Mouse (Mus musculus) gastrocnemius, postnatal 25 days (tissue): ENCODE measurements around the gene Fgr. TPM values are rescaled to one million over a fixed set of nuclear protein-coding genes. Genes with fewer than 3 reads are reported as not detected.
"Not testable (repeated sequence)": the region's sequence is repeated elsewhere in the genome, so short reads cannot be mapped to it uniquely, and the experiment has no call there.

Experiments
- DNase-seq: peaks from one replicate; pipeline ENCODE4 v3.0.0; 2022
- long read RNA-seq, 2 experiments: library from polyadenylated mRNA; stranded (forward); transcript quantifications; one replicate each; pipeline ENCODE4 v2.0.0; 2021
- total RNA-seq, 2 experiments: library from RNA; stranded (reverse); gene quantifications; 1 replicate in 1 of 2; 2 replicates in 1 of 2; pipeline ENCODE4 v1.2.3; 2021

Fgr gene
- under 1 TPM in 1 of 2 experiments, not detected in 1; 0.43 TPM for total RNA-seq
- long read RNA-seq, experiment 1, result 0 reads
- long read RNA-seq, experiment 2, result 0 reads

DNA sequence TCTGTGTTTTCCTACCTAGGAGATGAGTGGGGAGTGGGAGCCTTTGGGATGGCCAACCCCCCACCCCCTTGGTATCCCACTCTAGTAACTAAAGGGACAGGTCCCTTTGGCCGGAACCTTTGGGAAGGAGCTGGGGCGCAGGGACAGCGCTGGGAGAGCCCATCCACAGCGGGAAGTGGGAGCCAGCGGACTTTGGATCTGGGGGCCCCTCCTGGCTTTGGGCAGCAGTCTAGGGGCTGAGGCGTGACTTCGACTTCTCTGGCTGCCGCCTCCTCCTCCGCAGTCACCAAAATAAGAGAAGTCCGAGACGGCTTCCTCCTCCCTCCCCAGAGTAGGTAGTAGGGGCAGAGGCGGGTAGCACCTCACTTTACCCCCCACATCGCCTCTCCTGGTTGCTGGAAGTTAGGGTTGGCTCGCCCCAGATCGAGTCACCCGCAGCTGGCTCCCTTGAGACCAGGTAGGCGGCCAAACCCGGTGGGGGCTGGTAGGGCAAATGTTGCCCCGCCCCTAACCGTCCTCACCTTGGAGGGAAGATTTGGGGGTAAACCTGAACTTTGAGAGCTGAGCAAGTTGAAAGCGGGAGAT lies at the start of gene Fgr:
Fgr (plus strand) TSS at position 282 of the 585 bp plus-strand sequence.
- no peak for DNase-seq

DNA sequence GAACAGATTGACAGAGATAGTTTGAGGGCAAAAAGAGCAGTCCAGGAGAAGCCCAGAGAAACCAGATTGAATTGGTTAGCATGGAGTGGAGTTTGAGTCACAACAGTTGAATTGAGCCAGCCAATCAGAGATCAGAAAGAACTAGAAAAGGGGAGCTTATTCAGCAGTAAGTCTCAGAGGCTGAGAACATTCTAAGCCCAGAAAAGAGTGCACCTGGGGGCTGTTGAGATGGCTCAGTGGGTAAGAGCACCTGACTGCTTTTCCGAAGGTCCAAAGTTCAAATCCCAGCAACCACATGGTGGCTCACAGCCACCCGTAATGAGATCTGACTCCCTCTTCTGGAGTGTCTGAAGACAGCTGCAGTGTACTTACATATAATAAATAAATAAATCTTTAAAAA lies 47.4 kb upstream of the Fgr start:
- DNase-seq, result not testable (repeated sequence)

DNA sequence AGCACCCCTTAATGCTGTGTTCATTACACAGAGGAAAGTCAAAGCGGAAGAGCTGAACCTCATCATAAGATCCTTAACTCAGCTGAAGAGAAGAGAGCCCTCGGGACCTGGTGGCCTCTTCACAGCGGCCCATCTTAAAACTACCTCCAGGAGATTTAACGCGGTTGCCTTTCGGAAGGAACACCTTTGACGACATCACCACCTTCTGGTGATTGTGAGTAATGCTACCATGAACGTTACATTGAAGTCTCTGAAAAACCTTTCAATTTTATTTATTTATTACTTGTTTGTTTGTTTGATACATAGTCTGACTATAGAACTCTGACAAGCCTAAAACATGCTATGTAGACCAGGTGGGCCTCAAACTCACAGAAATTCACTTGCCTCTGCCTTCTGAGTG lies 43.1 kb upstream of the Fgr start:
- DNase-seq, result no peak

DNA sequence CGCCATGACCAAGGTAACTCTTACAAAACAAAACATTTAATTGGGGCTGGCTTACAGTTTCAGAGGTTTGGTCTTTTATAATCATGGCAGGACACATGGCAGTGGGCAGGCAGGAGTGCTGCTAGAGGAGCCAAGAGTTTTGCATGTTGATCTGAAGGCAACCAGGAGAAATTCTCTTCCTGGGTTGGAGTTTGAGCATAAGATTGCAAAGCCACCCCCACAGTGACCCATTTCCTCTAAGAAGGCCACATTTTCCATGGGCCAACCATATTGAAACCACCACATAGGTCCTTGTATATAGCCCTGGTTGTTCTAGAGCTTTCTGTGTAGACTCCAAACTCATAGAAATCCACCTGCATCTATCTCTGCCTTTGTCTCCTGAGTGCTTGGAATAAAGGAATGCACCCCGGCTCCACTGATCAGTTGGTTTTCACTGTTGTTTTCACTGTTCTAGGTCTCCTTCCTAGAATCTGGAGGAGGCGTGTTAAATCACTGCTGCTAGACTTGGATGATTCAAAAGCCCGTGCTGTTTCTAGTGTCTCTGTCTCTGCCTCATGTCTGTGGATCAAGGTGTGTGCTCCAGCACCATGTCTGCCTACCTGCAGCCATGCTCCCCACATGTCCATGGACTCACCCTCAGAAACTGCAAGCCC lies 41.0 kb upstream of the Fgr start:
- DNase-seq, result no peak

DNA sequence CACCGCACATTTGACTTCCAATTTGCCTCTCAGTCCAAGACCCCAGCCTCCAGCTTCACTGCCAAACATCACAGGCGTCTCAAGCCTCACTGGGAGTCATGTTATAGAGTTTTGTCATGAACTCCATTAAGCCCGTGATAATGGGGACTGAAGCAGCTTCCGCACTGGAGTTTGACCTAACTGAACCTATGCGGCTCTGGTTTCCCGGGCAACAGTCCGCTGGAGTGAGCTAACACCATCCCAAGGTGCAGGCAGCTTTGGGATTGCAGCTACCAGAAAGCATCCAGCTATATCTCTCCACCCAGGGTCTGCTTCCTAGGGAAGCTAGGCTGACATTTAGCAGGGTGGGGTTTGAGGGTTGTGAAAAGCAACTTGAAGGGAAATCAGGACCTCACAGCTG lies 39.3 kb upstream of the Fgr start:
- DNase-seq, result no peak

DNA sequence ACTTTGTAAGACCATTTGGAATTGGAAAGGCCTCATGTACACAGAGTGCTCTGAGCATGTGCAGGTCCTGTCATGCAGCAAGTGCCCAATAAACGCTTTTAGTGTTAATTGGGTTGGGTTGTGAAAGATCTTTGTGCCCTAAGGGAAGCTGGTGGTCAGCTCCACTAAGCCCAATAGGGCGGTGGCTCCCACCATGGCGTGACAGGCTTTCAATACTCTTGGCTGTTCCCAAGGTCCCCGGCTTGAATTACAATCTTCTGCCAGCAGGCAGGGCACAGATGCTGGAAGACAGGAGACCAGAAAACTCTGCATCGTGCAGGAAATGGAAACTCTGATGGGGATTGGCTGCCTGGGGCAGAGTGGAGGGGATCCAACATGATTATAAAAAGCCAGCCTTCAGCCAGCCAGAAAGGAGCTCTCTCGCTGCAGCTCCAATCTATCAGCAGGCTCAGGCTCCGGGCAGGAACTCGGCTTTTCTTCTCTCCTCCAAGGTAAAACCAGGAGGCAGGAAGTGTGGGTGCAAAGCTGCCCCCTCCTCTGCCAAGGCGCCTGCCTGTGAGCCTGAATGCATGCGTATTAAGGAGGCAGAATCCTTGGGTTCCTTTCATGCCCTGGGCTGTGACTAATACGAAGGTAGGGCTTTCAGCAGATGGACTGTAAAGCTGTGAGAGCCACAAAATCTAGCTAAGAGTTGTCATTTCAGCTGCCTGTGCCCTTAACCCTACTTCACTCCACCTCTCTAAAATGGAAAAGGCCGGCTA lies 35.5 kb upstream of the Fgr start:
- peak; percentile 59 for DNase-seq

DNA sequence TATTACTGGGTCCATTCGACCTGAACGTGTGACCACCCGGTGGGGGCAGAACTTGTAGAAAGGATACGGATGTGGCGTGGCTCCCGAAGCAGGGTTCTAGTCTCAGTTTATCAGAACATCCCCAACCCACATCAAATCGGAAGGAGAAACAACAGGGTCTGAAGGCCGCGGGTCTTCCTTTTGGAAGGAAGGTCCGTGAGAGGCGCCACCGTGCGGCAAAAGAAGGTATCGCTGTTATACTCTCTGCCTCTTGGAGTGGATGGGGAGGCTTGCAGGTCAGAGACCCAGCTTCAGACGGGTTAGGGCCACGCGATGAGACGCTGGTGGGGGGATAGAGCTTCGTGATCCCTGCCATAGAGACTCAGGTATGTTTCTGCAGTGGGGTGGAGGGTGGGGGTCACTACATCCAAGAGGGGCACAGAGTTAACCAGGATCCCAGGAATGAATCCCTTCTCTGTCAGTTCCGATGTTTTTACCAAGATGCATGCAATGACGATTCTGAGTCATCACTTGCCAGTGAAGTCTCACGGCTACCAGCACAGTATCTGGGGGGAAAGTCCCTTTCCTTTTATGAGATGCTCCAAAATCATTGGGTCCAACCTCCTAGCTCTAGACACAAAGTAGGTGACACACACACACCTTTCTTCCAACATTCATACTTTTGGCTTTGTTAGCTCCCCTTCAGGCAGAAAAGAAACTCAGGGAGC lies 34.3 kb upstream of the Fgr start:
- DNase-seq, result no peak

DNA sequence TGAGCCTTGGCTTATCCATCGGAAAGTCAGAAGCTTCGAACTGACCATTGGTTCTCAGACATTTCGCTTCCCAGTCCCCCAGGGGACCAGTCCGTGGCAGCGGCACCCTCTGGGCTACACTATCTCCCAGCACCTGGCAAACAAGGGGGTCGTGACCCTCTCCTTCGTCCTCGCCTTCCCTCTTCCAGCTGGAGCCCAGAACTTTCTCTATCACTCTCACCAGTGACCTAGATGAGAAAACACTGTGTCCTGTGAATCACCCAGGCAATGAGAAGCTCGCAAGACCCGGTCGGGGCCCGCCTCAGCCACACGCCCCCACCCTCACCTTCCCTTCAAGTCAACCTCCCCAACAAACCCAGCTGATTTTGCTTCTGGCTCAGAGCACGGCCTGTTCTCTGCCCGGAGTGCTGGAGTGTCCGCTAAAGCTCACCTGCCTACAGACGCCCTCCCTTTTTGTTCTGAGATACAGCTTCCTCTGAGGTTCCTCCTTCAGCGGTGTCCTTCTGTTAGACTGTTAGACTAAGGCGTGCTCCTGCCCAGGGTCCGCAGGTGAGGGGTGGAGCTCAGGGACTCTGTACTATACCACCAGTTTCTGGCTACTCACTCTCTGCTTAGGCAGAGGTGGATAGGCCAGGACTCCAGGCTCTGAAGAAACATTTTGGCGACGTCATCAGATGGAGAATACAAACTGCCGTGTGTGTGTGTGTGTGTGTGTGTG lies 32.7 kb upstream of the Fgr start:
- DNase-seq, result no peak

DNA sequence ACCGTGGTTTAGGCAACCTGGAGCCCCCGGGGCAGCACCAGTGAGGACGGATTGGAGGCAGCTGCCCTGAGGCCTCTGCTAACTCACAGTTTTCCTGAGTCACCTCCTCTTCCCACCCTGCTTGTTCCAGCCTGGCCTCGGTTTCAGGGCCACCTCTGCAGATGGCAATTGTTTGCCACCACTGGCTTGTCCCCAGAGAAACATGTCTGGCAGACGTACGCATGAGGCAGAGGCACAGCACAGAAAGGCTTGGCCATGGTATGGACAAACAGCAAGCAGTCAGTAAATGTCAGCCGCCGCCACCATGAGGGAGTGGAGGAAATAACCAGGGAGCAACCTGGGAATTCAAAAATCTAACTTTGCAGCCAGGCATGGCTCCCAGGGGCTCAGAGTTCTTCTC lies 30.8 kb upstream of the Fgr start:
- no peak for DNase-seq

DNA sequence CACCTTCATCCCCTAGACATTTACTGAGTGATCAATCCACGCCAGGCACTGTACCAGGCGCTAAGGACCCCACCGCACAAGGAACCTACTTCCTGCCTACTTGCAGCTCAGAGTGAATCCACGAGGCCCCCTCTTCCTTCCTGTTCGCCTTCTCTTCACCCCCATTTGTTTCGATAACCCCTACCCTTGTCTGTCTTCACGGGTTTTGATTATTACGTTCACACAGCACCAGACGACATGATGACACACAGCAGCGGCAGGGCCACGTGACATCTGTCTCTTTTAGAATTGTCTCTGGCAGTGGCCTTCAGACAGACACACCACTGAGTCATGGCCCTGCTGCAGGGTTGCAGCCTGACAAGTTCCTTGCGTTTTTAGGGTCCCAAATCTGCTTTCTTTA lies 29.8 kb upstream of the Fgr start:
- DNase-seq, result no peak

DNA sequence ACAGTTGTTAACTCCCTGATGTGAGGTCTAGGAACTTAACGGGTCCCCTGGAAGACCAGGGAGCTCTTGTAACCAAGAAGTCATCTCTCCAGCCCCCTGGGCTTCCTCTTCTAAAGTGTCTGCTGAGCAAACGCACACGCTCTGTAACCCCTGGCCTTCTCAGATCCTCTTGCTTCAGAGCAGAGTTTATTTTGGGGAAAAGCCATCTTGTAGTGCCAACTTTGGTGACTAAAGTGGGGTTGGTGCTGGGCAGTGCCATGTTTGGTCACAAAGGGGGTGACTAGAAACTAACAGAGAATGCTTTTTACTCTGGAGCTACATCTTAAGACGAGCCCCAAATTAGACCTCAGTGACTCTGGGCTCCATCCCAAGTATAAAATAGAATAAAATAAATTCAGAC lies 29.1 kb upstream of the Fgr start:
- no peak for DNase-seq

DNA sequence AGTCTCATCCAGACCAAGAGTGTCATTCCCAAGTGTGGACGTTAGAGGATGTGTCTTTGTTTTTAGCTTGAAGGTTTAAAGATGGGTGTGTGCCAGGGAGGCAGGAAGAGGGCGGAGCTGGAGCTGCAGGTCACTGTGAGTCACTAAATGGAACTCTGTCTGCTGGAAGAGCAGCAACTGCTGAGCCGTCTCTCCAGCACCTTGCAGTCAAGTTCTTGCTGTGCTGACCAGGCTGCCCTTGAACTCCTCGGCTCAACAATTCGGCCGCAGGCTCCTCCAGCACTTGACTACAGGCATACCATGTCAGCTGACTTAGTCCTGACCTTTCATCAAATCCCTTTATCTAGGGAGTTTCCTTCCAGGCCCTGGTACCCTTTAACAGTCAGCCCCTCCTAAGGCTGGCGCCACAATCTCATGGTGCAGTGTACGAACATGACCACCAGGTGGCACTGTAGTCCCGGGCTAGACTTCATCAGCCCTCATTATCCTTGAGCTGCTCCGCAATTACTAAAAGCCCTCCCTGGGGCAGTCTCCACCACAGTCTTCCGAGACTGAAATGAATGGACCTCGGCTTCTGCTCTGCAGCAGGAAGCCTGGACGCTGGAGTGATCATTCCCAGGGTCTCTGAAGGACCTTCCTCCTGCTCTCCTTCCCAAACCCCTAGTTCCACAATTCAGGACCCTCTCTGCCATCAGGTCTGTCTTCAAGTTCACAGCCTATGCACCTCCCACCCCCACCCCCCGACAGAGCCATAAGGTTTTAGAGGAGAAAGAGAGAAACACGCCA lies 28.4 kb upstream of the Fgr start:
- peak; percentile 76 for DNase-seq

DNA sequence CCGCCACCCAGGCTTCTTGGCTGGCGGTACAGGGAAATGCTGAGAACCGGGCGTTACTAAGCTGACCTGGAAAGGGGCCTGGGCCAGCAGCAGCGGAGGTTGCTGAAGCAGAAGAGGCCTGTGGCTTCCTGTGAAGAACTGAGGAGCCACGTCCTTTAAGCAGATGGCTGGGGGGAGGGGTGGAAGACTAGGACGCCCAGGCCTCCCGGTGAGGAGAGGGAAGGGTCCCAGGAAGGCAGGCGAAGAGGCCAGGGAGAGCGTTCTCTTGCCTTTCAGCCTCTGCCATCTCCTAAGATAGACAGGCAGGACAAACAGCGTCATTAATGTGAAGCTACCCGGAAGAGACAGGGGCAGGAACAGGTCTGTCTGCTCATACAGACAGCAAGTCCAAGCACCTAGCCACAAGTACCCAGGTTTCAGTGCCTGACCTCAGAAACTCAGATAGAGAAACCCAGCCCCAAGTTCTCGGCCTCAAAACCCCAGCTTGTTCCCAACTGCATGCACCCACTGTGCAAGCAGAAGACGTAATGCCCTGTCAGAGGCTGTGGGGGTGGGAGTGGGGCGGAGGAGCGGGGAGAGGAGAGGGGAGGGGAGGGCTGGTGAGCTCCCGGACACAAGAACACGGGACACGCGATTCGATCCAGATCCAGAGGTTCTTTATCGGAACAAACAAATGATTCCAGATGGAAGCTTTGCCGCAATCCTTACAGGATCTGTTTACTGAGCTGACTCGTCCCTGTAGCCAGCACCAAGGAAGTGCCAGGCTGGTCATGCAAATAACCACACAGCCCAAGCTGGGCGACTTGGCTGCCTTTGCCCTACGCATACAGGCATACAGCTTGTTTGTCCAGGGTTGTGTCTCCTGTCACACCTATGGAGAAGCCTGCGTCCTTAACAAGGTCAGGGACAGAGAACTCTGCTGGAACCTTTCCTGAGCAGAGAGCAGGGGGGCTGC lies 27.6 kb upstream of the Fgr start:
- peak; percentile 55 for DNase-seq

DNA sequence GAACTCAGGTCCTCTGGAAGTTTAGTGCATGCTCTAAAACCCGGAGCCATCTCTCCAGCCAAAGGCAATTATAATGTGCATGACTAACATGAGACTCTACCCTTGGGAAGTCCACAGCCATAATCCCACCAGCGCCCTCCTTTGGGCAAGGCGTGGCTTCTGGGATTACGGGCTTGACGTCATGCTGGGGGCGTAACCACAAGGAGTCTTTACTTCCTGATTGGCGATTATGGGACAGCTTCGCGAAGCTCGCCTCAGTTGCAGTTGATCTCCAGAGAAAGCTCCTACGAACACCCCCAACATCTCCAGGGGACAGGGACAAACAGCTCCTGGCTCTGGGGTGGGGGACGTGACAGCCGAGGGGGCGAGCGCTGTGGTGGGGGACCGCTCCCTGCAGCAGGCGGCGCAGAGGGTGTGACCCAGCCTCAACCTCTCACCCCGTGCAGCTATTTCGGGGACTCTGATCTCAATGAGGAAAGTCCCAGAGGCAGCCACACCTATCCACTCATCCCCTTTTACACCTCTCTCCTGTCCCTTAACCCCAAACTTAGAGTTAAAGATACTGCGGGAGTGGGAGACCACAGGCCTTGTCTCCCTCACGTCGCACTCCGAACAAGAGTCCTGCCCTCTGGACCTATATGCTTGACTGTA lies 23.9 kb upstream of the Fgr start:
- no peak for DNase-seq

DNA sequence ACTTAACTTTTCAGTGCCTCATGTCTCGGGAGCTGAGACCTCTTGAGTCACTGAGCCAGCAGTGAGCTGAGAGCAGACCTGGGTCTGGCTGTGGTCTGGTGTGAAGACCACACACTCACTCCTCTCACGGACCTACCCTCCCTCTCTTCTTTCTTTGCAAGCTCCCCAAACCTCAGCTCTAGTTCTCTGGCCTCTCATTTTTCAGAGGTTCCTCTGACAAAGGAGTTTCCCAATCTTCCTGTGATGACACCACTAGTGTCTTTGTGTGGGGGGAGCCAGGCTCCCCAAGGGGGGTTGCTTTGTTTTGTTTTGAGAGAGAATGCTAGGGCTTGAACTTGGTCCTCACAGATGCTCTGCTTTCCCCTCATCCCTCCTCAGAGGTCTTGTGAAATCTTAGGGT lies 22.9 kb upstream of the Fgr start:
- no peak for DNase-seq

DNA sequence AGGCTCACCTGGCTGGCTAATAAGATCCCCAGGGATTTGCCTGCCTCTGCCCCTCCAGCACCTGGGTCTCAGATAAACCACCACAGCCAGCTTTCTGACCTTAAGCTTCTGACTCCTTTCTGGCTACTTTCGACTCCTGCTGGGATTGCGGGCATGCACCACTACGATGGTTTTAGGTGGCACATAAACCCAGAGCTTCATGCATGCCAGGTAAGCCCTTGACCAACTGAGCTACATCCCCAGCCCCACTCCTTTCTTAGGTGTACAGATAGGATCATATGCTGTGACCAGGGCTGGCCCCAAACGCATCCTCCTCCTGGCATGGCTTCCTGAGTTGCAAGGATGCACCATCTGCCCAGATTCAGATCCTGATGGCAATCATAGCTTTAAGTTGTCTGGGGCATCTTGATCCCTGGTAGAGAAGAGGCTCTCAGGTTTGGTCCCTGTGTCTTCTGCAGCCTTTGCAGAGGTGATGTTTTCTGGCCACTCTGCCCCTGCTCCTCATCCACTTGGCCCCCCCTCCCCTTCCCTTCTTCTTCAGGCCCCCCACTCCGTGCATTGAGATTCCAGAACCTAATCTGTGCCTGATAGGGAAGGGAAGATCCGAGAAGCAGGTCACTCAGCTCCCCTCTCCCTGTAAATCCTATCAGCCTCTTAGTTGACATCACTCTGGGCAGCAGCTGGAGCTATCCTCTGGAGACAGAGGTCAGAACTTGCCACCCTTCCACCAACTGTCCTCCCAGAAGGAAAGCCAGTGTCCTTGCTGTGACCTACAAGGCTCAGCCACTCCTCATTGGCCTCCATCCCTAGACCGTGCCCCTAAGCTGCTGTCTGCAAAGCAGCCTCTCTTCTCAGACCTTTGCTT lies 19.1 kb upstream of the Fgr start:
- no peak for DNase-seq

DNA sequence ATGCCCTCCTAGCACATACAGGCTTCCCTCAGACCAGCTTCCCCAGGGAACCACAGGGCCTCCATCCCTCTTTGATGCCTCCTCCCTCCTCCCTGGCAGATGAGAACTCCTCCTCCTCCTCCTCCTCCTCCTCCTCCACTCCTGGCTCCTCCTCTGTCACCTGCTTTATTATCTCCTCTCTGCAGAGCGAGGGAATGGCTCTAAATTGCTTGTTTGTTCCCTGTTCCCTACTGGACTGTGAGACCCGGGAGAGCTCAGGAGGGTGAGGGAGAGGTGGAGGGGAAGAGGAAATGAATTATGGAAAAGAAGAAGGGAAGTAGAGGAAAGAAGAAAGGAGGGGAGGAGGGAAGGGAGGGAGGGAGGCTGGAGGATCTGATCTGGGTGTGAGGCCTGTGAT lies 18.5 kb upstream of the Fgr start:
- DNase-seq, result no peak
